Mouse (Mus musculus) kidney, postnatal 25 days (tissue): Measurements from ENCODE around the gene Nfya.
A peak's percentile ranks its signal among the peaks of the same experiment; 100 is the strongest.

ENCODE experiments used
- DNase-seq, 2 experiments: peaks; one replicate each; pipeline ENCODE4 v3.0.0; 2021; ENCODE audit warnings: mixed read lengths in 2 of 2

Gene Nfya

DNA sequence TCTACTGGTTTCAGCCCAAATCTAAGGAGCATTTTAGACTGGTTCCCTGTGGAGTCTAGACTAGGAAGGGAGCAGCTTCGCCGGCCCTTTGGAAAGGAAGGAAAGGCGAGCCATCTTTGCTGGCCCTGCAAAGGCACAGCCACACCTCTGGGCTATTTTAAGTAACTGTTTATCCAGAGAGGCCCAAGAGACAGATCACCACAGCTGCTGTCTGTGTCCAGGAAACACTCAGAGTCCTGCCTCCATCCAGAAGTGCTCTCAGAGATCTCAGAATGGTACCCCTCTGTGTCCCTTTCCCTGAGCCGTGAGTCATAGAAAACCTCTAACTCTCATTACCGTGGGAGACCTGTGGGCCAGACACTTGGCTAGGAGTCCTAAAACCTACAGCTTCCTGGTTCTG, 20.7 kb upstream of the Nfya start:
- no peak for DNase-seq

DNA sequence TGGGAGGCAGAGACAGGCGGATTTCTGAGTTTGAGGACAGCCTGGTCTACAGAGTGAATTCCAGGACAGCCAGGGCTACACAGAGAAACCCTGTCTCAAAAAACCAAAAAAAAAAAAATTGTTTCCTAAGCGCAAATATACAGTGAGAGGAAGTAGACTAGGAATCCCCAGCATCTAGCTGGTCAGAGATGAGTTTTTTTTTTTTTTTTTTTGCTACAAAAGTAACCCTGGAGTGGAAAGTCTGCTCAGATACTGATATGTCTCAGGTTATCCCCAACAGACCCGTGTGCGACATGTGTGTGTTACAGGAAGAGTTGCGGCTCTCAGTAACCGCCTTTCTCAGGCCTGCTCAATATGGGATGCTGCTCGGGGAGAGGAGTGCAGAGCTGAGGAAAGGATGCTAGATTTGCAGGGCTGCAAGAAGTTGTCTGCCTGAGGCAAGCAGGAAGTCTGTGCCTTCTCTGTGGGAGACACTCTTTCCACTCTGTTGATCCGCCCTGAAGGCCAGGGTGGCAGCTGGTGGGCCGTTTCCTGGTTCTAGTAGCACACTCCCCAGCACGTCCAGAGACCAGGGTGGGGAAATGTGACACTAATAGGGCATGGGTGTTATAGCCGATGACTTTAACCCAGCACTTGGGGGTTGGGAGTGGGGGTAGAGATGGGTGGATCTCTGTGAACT, 18.3 kb upstream of the Nfya start:
- DNase-seq: peak in 1 of 2 experiments; percentile 38

DNA sequence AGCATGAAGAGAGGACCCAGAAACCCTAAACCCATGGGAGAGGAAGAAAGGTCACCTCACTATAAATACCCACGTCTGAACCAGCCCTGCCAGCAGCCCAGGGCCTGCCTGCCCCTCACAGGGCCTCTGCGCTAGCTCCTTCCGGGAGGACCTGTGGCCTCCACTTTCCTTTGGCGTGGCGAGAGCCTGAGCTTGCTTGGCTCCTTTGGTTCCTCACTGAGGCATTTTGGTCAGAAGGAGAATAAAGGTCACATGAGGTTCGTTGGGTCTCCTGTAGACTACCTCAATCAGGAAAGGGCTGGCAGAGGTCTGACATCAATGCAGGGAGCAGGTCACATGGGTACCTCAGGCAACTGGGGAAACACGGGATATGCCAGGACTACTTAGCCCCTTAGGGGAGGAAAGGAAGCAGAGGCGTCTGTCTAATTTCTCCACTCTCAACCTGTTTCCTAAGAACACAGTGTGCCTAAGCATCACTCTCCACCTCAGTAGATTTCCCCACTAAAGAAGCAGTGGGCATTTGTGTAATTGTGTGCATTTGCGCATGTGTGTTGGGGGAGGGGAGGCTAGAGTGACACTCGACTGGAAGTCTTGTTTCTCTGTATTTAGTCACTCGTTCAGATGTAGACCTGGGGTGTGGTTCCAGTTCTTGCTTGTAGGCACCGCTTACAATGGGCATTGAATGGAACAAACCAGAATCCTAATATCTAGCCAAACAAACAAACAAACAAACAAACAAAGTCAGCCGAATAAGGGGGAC, 17.5 kb upstream of the Nfya start:
- DNase-seq: peak in 1 of 2 experiments; percentile 42

DNA sequence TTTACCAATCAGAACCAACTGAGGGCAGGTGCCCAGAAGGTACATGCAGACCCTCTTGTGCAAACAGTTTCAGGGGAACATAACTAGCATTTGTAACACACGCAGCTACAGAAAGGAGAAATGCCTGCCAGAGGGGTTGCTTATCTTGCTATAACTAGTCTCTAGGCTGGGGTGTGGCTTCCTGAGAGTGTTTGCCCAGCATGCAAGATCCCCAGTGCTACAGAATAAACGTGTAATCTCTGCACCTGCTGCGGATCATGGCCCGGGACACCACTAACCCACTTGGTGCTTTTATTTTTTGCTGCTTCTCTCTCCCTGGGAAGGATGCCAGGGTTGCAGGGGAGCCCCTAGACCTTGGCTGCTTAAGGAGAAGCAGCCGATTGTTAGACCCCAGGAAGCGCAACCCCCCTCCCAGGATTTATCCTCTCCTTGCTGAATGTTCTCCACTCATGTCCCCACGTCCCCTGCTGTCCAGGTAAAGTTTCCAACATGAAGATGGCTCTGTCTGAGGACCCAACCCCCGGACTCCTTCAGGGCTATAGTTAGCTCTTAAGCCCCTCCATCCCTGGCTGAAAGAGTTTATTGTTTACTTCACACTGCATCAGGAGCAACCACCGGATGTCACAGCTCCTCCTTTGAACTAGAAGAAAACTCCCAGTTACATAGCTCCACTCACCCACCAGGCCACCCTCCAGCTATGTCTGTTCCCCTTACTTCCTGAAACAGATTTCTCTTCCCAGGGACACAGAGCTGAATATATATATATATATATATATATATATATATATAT, 16.3 kb upstream of the Nfya start:
- DNase-seq: no peak

DNA sequence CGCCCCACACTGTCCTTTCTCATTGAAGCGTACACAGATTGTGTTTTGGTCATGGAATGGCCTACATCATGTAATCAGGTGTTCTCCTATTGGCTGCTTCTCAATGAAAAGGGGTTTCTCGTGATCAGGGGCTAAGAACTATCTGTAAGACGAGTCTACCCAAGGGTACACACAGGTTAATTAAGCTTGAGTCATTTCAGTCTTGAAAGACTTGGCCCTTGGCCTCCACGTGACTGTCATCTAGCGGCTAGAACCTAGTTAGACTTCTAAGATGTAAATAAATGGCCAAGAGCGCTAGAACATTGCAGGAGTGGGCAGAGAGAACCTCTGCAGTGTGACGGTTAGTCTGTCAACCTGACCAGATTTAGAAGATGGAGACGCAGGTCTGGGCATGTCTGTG, 14.5 kb upstream of the Nfya start:
- DNase-seq: peak; percentile 47 to 80

DNA sequence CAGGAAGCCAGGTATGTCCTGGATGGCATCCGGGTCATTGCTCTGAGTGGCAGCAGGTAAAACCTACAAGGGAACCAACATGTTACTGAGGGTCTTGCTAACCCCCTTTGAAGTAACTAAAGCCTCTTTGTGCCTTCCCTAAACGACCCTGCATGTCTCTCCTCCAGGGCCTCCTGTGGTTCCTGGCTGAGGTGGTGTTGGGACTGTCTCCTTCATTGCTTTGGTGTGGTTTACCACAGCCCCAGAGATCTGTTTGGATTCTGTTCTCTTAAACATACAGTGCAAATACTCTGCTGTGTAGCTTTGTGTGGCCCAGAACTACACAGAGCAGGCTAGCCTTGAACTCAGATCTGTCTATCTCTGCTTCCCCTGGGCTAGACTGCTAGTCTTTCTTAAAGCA, 9.9 kb upstream of the Nfya start:
- no peak for DNase-seq

DNA sequence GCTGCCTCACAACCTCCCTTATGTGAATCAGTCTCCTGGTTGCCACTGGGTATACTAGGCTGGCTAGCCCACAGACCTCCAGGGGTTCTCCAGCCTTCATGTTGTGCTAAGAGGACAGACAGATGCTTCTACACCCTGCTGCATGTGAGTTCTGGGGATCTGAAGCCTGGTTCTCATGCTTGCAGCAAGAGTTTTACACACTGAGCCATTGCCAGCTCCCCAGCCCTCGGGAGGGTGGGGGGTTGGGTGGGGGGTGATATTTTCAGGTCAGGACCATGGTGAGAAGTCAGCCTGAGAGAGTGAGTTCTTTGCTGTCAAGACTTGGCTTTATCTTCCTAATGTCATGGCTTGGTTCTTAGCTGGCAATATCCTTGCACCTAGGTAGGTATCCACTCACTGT, 9.1 kb upstream of the Nfya start:
- DNase-seq: no peak

DNA sequence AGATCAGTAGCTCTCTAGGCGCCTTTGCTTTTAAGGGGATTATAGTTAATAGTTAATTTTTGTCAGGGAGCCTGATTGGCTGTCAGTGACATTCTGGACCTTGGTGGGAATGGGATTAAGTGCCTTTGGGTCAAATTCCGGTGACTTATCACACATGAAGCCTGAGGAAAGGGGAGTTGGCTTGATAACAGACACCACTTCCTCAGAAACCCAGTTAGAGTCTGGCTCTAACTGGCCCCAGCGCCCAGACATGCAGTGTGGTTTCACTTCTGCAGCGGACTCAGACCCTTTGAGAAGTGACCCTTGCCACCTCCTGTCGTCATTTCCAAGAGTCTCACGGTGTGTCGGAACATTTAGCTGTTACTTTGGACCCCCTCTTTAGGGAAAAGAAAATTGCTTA, 8.5 kb upstream of the Nfya start:
- peak; percentile 55 to 73 for DNase-seq

DNA sequence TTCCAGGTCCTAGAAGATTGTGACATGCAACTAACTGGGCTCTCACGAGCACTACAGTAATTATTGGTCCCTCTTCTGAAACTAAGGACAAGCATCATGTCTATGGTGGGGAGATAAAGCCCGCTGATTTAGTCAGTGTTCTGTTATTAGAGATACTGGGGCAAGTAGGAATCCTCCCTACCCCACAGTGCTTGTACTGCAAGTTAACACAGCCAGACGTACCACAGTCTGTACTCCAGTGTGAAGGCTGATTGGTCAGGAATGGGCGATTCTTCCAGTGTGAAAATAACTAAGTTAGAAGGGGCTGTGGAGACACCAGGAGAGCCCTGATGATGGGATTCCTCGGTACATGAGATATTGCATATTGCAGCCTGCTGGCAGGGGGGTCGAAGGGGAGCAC, 7.8 kb upstream of the Nfya start:
- DNase-seq: no peak

DNA sequence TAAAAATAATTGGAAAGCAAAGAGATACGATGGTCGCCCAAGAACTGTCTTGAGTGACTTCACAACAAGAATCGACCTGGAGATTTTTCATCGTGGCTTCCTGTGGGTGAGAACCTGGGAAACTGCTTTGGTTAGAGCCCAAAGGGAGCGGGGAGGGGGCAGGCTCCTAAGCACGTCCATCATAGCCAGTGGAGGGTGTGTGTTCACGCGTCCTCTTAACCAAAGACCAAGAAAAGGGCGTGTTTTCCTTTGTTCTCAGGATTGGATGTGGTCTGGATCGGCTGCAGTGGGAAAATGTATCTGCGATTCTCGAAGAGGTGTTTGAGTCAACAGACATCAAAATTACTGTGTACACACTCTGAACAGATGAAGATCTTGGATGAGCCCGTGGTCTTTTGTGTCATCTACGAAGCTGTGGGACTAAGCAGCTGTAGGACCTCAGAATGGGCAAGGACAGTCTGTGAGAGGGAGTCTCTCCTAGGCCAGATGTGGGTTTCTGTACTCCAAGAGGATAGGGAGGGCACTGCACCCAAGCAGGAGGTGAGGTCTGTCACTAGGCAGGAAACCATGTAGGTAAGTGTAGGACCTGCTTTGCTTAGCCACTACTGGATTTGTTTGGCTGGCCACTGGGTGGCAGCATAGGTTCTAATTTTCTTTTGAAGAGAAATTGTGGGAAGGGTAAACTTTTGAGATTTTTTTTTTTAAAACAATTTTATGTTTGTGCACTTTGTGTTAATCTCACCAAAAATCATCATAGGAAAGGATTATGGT, 6.9 kb upstream of the Nfya start:
- DNase-seq: peak; percentile 80 to 81

DNA sequence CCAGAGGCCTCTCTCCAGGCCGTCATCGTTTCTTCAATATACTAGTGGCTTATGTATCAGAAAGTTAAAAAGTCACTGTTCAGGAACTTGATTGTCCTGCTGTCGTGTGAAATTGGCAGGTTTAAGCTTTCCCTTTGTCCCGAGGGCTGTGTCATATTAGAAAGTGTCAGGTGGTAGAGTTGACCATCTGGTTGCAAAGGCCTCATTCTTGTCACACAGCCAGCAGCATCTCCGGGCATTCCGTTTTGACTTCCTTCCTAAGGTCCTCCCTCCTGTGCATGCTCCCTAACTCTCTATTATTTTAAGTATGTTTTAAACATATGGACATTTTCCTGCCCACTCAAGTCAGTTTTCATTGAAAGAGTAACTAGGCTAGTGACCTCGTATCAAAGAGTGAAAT, 6.3 kb upstream of the Nfya start:
- DNase-seq: peak in 1 of 2 experiments; percentile 43

DNA sequence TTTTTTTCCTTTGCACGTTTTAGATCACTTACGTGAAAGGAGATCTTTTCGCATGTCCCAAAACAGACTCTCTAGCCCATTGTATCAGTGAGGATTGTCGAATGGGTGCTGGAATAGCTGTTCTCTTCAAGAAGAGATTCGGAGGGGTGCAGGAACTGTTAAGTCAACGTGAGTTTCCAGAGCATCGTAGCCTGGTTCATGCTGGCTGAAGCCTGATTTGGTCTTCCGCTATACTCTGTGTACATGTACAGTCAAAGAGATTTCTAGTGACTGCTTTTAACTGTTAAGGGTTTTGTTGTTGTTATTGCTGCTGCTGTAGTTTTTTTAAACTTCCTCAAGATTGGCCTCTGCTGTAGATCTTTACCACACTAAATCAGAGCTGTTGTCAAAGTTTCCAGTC, 1.5 kb upstream of the Nfya start:
- DNase-seq: no peak

DNA sequence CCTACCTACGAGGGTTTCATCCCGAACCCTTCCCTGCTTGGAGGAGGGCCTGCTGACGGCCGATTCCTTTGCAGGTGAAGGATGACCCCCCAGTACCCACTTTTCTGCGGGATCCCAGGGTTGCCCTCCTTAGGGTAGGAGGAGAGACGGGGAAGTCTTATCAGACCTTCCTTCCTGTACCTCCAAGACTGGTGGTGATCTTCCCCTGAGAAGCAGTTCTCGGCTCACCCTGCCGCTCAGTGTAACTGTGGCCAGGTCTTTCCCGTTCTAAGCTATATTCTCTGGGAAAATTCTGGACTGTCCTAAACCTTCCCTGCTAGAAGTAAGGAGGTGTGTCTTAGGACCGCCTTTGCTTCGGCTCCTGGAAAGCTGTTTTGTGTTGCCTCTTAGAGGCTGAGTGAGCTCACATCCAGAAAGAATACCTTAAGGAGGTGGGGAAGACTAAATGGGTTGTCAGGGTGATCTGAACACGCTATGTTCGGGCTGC, 636 bp upstream of the Nfya start:
- DNase-seq: no peak

DNA sequence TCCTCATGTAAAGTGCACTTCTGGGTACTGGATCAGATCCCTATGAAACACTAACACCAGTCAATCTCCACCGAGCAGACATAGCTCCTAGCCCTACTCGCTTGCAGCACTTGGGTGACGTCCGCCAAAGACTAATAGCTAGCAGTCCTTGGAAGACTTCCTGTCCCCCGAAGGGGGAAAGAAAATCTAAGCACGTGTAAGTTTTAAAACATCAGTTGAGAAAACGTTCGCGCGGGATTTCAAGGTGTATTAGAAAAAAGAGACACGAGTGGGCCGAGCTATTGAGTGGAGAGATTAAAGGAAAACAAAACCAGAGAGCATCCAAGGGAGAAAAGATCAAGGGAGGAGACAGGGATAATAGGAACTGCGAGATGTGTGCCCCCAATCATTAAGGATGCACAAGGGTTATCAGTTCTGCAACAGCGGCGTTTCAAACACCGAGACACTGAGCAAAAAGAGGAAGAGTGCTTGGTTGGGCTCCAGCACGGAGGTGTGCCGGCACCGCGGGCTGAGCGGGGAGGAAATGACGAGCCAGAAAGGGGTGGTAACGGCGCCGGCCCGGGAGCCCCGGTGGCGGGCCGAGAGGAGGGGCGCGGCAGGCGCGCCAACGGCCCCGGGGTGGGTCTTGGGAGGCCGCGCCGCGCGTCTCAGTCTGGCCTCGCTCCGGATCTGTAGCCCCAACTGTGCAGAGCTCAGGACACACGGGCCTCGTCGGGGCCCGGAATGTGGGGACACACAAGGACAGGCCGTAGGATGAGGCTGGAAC, 997 bp downstream of the Nfya start:
- DNase-seq: peak; percentile 73 to 88

DNA sequence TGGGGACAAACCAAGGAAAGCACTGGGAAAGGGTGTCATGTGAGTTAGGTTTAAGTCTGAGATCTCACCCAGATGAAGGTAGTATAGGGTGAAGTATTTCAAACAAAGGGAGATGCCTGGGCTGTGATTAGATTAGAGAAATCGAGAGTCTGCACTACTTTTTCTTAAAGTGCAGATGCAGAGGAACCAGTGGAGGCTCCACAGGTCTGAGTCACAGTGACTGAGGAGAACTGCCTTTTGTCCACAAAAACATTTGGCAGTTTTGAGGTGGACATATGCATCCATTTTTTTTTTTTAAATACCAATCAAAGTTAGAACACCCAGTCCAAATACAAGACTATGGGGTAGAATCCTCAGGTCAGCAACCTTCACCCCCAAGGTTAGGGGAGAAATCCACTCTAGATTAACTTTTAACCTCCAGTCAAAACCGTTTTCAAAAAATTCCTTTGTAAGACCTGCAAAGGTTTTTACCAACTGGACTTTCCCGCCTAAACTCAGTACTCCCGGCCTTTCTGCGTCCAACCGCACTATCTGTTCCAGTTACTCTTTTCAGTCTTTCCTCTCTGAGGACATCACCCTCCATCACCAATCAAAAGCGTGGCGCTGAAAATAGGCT, 1.7 kb downstream of the Nfya start:
- no peak for DNase-seq

DNA sequence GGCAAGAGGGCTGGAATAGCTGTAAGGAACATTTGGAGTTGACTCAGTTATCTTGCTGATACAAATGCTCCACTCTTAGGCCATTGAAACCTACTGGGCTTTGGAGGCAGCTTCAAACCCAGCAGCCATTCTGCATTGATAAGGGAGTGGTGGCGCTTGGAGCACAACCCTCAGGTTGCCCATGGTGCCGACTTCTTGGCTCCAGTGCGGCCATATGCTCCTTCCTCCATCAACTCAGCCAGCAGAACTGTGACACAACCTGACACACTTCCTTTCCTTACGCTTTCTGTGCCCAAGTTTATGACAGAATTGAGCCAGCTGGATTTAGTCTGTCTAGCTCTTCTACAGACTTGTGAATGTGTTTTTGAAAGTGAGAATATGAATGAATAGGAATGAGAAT, 2.6 kb downstream of the Nfya start:
- no peak for DNase-seq

DNA sequence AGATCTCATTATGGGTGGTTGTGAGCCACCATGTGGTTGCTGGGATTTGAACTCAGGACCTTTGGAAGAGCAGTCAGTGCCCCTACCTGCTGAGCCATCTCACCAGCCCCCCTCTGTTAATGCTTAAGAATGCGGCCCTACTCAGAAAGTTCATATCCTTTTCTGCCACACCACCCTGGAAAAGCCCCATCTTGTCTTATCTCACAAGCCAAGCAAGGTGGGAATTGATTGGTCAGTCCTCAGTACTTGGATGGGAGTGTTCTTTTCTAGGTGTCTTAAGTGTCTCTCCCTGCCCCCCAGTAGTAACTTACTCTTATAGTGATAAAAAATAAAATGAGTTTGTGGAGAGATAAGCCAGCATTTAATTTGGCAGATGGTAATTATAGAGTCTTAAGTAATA, 5.0 kb downstream of the Nfya start:
- DNase-seq: no peak

DNA sequence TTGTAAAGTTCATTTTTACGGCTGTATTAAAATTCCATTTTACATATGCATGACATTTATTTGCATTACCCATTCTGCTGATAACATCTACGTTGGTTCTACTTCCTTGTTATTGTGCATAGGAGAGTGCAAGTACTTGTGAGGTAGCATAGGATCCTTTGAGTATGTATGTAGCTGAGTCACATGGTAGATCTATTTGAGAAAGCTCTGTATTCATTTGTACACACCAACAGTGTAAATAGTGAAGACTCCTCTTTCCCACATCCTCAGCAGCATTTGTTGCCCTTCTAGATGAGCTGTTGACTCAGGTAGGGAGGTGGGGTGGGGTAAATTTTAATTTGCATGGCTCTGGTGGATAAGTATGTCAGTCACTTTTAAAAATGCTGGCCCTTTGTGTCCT, 5.9 kb downstream of the Nfya start:
- no peak for DNase-seq

DNA sequence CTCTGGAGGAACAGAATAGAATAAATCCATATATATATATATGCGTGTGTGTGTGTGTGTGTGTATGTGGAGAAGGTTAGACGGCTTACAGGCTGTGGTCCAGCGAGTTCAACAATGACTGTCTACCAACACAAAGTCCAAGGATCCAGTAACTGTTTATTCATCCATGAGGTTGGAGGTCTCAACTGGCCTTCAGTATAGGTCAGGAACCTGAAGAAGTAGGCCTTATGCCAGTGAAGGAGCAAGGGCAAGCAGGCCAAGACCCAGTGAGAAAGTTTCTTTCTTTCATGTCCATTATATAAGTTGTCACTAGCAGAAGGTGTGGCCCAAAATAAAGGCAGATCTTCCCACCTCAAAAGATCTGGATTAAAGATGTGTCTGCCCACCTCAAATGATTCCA, 7.0 kb downstream of the Nfya start:
- no peak for DNase-seq

DNA sequence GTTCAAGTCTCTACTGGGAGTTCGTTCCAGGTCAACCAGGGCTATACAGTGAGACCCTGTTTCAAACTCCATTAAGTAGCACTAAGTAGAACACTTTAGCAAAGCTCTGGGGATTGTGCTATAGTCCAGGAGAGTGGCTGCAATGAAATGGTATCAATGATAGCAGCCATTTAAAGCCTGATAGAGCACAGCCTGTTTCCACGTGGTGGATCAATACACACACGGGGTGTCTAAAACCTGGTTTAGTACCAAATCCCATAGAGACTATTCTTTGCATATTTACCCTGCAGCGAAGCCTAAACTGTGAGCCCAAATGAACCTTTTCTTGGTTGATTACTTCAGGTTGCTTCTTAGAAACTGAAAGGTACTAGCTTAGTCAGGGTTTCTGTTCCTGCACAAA, 8.0 kb downstream of the Nfya start:
- DNase-seq: no peak

DNA sequence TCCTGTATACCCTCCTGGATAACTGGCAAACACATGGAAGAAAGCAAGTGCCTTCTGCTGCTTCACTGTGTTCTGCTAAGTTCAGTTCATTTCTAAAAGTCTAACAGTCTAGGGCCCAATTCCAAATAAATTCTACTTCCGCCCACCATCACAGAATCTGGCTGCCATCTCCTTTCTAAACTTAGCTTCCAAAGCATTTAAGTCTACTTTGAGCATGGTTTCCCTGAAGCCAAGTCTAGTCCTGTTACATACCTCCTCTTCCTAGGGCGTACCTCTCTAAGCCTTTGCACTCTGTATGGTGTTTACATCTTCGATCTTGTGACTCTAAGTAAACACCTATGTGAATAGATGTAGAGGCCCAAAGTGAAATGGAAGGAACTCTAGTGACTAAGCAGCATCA, 17.1 kb downstream of the Nfya start:
- no peak for DNase-seq

DNA sequence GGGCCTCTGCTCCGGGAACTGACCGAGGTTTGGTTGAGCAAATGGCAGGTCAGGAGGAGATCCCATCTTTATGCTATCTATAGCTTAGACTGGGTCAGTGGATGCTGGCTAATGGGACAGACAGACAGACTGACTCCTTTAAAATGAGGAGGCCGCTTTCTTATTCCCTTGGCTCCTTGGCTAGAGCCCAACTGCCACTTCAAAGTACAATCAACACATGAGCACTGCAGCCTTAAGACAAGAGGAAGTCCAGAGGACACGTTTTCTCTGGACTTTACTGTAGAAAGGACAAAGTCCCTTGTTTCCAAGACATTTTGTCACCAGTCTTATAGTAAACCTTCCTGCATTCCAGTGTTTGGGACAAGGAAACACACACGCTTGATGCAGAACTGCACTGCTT, 18.3 kb downstream of the Nfya start:
- peak in 1 of 2 experiments; percentile 33 for DNase-seq
